Mouse (Mus musculus): ENCODE measurements at regions not wholly inside any gene's neighbourhood (a gene's known extent, or its start where the extent isn't known, plus 50 kb on each side); places are given as distances from the start of the nearest gene placed in this dataset.

DNA sequence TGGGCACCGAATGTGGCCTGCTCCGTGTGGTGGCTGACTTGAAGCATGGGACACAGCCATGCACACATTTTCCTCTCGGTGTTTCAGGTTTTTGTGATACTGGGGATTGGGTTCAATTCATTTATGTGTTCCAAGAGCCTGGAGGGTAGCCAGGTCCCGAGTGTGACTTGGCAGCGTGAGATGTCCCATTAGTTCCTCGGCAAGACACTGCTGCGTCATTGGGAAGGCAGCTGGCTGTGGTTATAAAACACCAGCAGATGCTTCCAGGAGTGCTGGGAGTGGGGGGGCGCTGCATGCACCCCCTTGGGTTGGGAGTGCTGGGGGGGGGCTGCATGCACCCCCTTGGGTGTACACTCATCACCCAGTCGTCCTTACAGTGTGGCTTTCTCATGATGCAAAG lies 186.9 kb upstream of the Sulf2 start:
- TF ChIP-seq HCFC1 (IDR thresholded peaks at IDR 0.05; ENCODE audit: borderline replicate concordance, insufficient read depth, low read length) (no peak), CHD2 (IDR thresholded peaks at IDR 0.05; ENCODE audit: low read depth, low read length) (no peak), ZNF384 (IDR thresholded peaks at IDR 0.05; ENCODE audit: low read depth, low read length) (no peak), MAFK (IDR thresholded peaks at IDR 0.05; ENCODE audit: insufficient read depth, low read depth, low read length) (no peak)
